Mouse (Mus musculus): Measurements from ENCODE around the gene Pde4d. TPM values are rescaled to one million over a fixed set of nuclear protein-coding genes. Genes with fewer than 3 reads are reported as not detected.

Pde4d gene
- polyA plus RNA-seq, 1 experiment from 2014 or later, result 14.6 TPM

GRCm38 (mm10) chr13:109190652-109191051 lies 740.9 kb downstream of the Pde4d start:
- WGBS, result 86% methylated on average over 4 of the region's 4 CpGs
- Histone ChIP-seq H3K36me3 (replicated peaks; ENCODE audit: control insufficient read depth, insufficient read depth, low read depth, low read length) (no peaks in the 10 kb centered on the region), H3K9me3 (replicated peaks; ENCODE audit: control insufficient read depth, low read length) (no peaks in the 10 kb centered on the region), H3K4me3 (ENCODE audit: low read depth, low read length) (no peak overlapping the region), H3K27me3 (ENCODE audit: control insufficient read depth, insufficient read depth, low read length) (no peaks in the 10 kb centered on the region), H3K9ac (replicated peaks; ENCODE audit: low read length) (no peak overlapping the region), H3K4me1 (ENCODE audit: control insufficient read depth, insufficient read depth, low read length) (no peaks in the 10 kb centered on the region), H3K4me2 (ENCODE audit: low read depth, low read length) (no peak overlapping the region), H3K27ac (replicated peaks; ENCODE audit: low read depth, low read length) (no peak overlapping the region)
- DNase-seq (ENCODE audit: low spot score) (no peak), ATAC-seq (replicated peaks; ENCODE audit: insufficient number of reproducible peaks, low FRiP score, low TSS enrichment, low read depth) (no peak)

DNA sequence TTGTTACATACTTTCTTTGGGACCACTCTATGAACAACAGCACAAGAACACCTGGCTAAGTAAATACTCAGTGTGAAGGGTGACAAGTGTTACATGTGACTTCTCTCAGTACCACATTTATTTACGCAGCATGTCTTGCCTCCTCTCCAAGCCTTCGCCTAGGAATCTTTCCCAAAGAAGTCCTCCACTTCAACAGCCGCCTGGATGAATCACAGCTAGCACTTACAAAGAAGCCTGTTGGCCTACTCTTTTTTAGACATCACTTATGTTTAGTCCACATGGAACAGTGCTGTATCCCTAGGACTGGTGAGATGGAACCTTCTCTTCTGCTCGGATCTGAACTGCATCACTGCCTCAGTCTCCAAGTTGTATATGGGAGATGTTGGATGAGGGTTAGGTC lies 741.4 kb downstream of the Pde4d start:
- no peak for ATAC-seq (replicated peaks; ENCODE audit: insufficient number of reproducible peaks, low FRiP score, low TSS enrichment, low read depth)

DNA sequence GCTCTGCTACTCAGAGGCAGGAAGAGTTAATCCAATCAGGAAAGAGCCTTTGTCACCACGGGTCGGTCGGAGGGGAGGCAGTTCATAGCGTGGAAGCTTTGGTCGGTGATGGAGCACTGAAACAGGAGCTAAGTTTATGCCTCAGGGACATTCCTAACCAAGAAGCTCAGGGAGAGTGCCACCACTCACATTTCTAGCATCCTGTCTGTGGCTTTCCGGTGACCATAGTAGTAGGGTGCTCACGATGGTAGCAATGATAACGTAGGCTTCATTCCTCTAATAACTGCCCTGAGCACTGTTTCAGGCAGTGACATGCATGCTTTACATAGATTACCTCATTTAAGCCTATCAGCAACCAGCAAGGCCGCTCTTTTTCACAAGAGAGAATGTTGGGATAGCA lies 755.8 kb downstream of the Pde4d start:
- Histone ChIP-seq H3K4me3 (ENCODE audit: low read depth, low read length) (no peak overlapping the region), H3K9me3 (replicated peaks; ENCODE audit: control insufficient read depth, low read length) (no peaks in the 10 kb centered on the region), H3K4me1 (ENCODE audit: control insufficient read depth, insufficient read depth, low read length) (no peaks in the 10 kb centered on the region), H3K9ac (replicated peaks; ENCODE audit: low read length) (no peak overlapping the region), H3K27me3 (ENCODE audit: control insufficient read depth, insufficient read depth, low read length) (no peaks in the 10 kb centered on the region), H3K27ac (replicated peaks; ENCODE audit: low read depth, low read length) (no peak overlapping the region), H3K4me2 (ENCODE audit: low read depth, low read length) (no peak overlapping the region), H3K36me3 (replicated peaks; ENCODE audit: control insufficient read depth, insufficient read depth, low read depth, low read length) (no peaks in the 10 kb centered on the region)
- 27% methylated on average over 9 of the region's 9 CpGs for WGBS
- ATAC-seq (replicated peaks; ENCODE audit: insufficient number of reproducible peaks, low FRiP score, low TSS enrichment, low read depth) (no peak), DNase-seq (ENCODE audit: low spot score) (no peak)

More for the DNA sequence above, 741.4 kb downstream of the Pde4d start:
- H3K36me3 ChIP-seq (replicated peaks; ENCODE audit: control insufficient read depth, insufficient read depth, low read depth, low read length), result no peaks in the 10 kb centered on the region
- H3K27me3 ChIP-seq (ENCODE audit: control insufficient read depth, insufficient read depth, low read length), result no peaks in the 10 kb centered on the region
- H3K4me1 ChIP-seq (ENCODE audit: control insufficient read depth, insufficient read depth, low read length), result no peaks in the 10 kb centered on the region
- WGBS, result 86% methylated on average over 4 of the region's 4 CpGs
- H3K4me3 ChIP-seq (ENCODE audit: low read depth, low read length), result no peak overlapping the region
- no peak overlapping the region for H3K9ac ChIP-seq (replicated peaks; ENCODE audit: low read length)
- no peak for DNase-seq (ENCODE audit: low spot score)
- no peak overlapping the region for H3K27ac ChIP-seq (replicated peaks; ENCODE audit: low read depth, low read length)
- no peak overlapping the region for H3K4me2 ChIP-seq (ENCODE audit: low read depth, low read length)
- H3K9me3 ChIP-seq (replicated peaks; ENCODE audit: control insufficient read depth, low read length), result no peaks in the 10 kb centered on the region

DNA sequence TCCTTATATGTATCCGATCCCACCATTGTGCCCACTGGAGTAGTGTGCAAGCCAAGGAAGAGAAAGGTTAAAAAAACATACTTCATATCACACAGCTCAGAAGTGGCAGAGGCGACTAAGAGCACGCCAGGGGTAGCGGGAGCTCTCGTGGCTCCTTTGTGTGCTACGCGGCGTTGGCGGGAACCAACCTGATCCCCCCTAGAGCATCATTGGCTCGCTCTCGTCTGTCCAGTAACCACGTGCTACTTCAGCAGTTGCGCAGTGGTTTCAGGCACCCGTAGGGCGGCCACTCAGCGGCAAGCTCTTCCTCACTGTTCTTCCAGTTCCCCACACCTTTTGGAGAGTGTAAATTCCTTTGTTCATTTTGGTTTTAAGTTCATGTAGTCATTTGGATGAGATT lies 758.9 kb downstream of the Pde4d start:
- H3K4me2 ChIP-seq (ENCODE audit: low read depth, low read length), result no peak overlapping the region
- no peak overlapping the region for H3K27ac ChIP-seq (replicated peaks; ENCODE audit: low read depth, low read length)
- no peaks in the 10 kb centered on the region for H3K36me3 ChIP-seq (replicated peaks; ENCODE audit: control insufficient read depth, insufficient read depth, low read depth, low read length)
- DNase-seq (ENCODE audit: low spot score), result no peak
- H3K27me3 ChIP-seq (ENCODE audit: control insufficient read depth, insufficient read depth, low read length), result no peaks in the 10 kb centered on the region
- no peak for ATAC-seq (replicated peaks; ENCODE audit: insufficient number of reproducible peaks, low FRiP score, low TSS enrichment, low read depth)
- no peaks in the 10 kb centered on the region for H3K4me1 ChIP-seq (ENCODE audit: control insufficient read depth, insufficient read depth, low read length)
- no peak overlapping the region for H3K9ac ChIP-seq (replicated peaks; ENCODE audit: low read length)
- H3K9me3 ChIP-seq (replicated peaks; ENCODE audit: control insufficient read depth, low read length), result no peaks in the 10 kb centered on the region
- H3K4me3 ChIP-seq (ENCODE audit: low read depth, low read length), result no peak overlapping the region
- 92% methylated on average over 16 of the region's 16 CpGs for WGBS

- Histone ChIP-seq H3K27me3 (ENCODE audit: control insufficient read depth, insufficient read depth, low read length) (no peaks in the 10 kb centered on the region), H3K9ac (replicated peaks; ENCODE audit: low read length) (no peak overlapping the region), H3K9me3 (replicated peaks; ENCODE audit: control insufficient read depth, low read length) (no peaks in the 10 kb centered on the region), H3K4me1 (ENCODE audit: control insufficient read depth, insufficient read depth, low read length) (no peaks in the 10 kb centered on the region), H3K27ac (replicated peaks; ENCODE audit: low read depth, low read length) (no peak overlapping the region), H3K36me3 (replicated peaks; ENCODE audit: control insufficient read depth, insufficient read depth, low read depth, low read length) (no peaks in the 10 kb centered on the region), H3K4me2 (ENCODE audit: low read depth, low read length) (no peak overlapping the region), H3K4me3 (ENCODE audit: low read depth, low read length) (no peak overlapping the region)
- DNase-seq (ENCODE audit: low spot score) (no peak), ATAC-seq (replicated peaks; ENCODE audit: insufficient number of reproducible peaks, low FRiP score, low TSS enrichment, low read depth) (no peak)
- WGBS, result 81% methylated on average over 6 of the region's 6 CpGs
These were observed 759.7 kb downstream of the Pde4d start for GRCm38 (mm10) chr13:109209413-109209812.

- no peaks in the 10 kb centered on the region for H3K9me3 ChIP-seq (replicated peaks; ENCODE audit: control insufficient read depth, low read length)
- H3K36me3 ChIP-seq (replicated peaks; ENCODE audit: control insufficient read depth, insufficient read depth, low read depth, low read length), result no peaks in the 10 kb centered on the region
- H3K27ac ChIP-seq (replicated peaks; ENCODE audit: low read depth, low read length), result no peak overlapping the region
- no peaks in the 10 kb centered on the region for H3K27me3 ChIP-seq (ENCODE audit: control insufficient read depth, insufficient read depth, low read length)
- ATAC-seq (replicated peaks; ENCODE audit: insufficient number of reproducible peaks, low FRiP score, low TSS enrichment, low read depth), result no peak
- no peak overlapping the region for H3K9ac ChIP-seq (replicated peaks; ENCODE audit: low read length)
- H3K4me2 ChIP-seq (ENCODE audit: low read depth, low read length), result no peak overlapping the region
- DNase-seq (ENCODE audit: low spot score), result peak; percentile 85
- WGBS, result 8% methylated on average over 4 of the region's 4 CpGs
- no peaks in the 10 kb centered on the region for H3K4me1 ChIP-seq (ENCODE audit: control insufficient read depth, insufficient read depth, low read length)
- no peak overlapping the region for H3K4me3 ChIP-seq (ENCODE audit: low read depth, low read length)
These were observed 760.7 kb downstream of the Pde4d start for GRCm38 (mm10) chr13:109210403-109210802.

DNA sequence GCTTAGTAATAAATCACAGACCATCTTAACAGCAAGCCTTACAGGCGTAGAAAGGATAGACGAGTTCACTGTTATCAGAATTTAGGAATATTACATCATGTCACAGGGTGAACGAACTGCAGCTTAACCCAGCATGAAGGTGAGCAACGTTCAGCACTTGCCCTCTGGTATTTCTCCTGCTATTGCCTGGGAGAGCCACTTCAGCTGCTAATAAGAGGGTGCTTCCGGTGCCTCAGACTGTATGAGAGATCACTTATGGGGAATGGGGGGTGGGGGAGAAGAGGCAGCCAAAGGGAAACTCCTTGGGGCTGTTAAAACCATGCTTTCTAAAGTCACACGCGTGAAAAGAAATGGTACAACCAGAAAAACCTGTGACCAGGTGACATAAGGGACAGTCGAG lies 761.7 kb downstream of the Pde4d start:
- Histone ChIP-seq H3K9ac (replicated peaks; ENCODE audit: low read length) (no peak overlapping the region), H3K27me3 (ENCODE audit: control insufficient read depth, insufficient read depth, low read length) (no peaks in the 10 kb centered on the region), H3K4me1 (ENCODE audit: control insufficient read depth, insufficient read depth, low read length) (no peaks in the 10 kb centered on the region), H3K27ac (replicated peaks; ENCODE audit: low read depth, low read length) (no peak overlapping the region), H3K4me2 (ENCODE audit: low read depth, low read length) (no peak overlapping the region), H3K9me3 (replicated peaks; ENCODE audit: control insufficient read depth, low read length) (no peaks in the 10 kb centered on the region), H3K36me3 (replicated peaks; ENCODE audit: control insufficient read depth, insufficient read depth, low read depth, low read length) (no peaks in the 10 kb centered on the region), H3K4me3 (ENCODE audit: low read depth, low read length) (no peak overlapping the region)
- WGBS, result 70% methylated on average over 8 of the region's 8 CpGs
- ATAC-seq (replicated peaks; ENCODE audit: insufficient number of reproducible peaks, low FRiP score, low TSS enrichment, low read depth) (no peak), DNase-seq (ENCODE audit: low spot score) (no peak)

DNA sequence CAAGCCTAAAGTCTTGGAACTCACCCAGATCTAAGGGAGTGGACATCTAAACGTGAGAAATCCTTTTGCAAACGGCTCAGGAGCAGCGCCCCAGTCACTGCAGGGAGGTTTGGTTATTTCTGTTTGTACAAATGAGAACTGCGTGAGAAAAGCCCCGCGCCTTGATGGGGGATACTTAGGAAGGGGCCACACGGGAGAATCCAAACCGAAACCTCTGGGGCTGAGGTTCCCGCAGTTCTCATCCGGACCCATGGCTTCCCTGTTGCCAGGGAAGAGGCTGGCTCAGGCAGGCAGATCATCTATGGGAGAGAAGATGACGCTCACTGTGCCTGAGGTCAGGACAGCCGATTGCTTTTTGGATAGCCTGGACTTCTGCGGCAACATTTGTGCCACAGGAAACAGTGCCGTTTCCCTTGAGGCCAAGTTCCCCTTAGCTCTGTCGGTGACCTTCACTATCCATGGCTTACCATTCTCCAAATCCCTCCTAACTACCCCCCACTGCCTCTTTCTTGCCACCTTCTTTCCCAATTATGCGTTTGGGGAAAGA lies 762.3 kb downstream of the Pde4d start:
- no peak overlapping the region for H3K27ac ChIP-seq (replicated peaks; ENCODE audit: low read depth, low read length)
- H3K9me3 ChIP-seq (replicated peaks; ENCODE audit: control insufficient read depth, low read length), result no peaks in the 10 kb centered on the region
- ATAC-seq (replicated peaks; ENCODE audit: insufficient number of reproducible peaks, low FRiP score, low TSS enrichment, low read depth) (no peak), DNase-seq (ENCODE audit: low spot score) (no peak)
- no peaks in the 10 kb centered on the region for H3K36me3 ChIP-seq (replicated peaks; ENCODE audit: control insufficient read depth, insufficient read depth, low read depth, low read length)
- no peak overlapping the region for H3K4me3 ChIP-seq (ENCODE audit: low read depth, low read length)
- 57% methylated on average over 16 of the region's 16 CpGs for WGBS
- H3K4me1 ChIP-seq (ENCODE audit: control insufficient read depth, insufficient read depth, low read length), result no peaks in the 10 kb centered on the region
- no peak overlapping the region for H3K9ac ChIP-seq (replicated peaks; ENCODE audit: low read length)
- H3K27me3 ChIP-seq (ENCODE audit: control insufficient read depth, insufficient read depth, low read length), result no peaks in the 10 kb centered on the region
- no peak overlapping the region; the same call in 1 of the 2 replicates for H3K4me2 ChIP-seq (ENCODE audit: low read depth, low read length)

Data from embryonic facial prominence, embryonic 11.5 days (tissue).